Mouse (Mus musculus) thymus, adult 2 months (tissue): ENCODE data around the gene Klhdc3.

ENCODE experiments used
- CTCF ChIP-seq: fragments of 200-500 bp; IDR thresholded peaks from 2 replicates; pipeline ENCODE4 v1.5.1; 2012; ENCODE audit warnings: mild to moderate bottlenecking, control low read depth, low read length, moderate library complexity, borderline replicate concordance; ENCODE audit not compliant: control insufficient read depth, poor library complexity, insufficient read depth; ENCODE audit errors: extremely low read depth
- POLR2A ChIP-seq: fragments of 200-500 bp; IDR thresholded peaks from 2 replicates; pipeline ENCODE4 v1.6.1; 2012; ENCODE audit warnings: mild to moderate bottlenecking, low read length, control low read depth, moderate library complexity; ENCODE audit not compliant: control insufficient read depth, poor library complexity, insufficient read depth; ENCODE audit errors: extremely low read depth

DNA sequence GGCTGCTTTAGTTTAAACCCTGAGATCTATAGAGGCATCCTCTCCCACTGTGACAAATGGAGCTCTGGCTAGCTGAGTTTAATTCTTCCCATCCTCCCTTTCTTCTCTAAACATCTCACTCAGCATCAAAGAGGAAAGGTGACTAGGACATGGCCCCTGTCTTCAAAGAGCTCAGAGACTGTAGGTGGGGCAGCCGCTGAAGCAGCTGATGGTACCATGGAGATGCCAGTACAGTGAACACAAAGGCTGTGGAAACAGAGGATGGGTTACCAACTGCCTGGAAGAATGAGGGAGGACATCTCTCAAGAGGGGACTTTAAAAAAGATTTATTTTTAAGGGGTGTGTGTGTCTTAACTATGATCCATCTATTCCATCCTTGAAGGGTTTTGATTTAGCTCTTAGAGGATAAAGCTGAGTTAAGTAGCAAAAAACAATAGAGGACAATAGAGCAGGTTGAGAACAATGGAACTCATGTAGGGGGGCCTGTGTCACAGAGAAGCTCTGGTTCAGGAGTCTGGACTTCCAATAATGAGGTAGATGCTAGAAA lies 13.9 kb upstream of the Klhdc3 start:
- TF ChIP-seq CTCF (no peak), POLR2A (no peak)
